Mouse (Mus musculus) duodenum, adult 2 months (tissue): ENCODE measurements around the gene 1190007I07Rik. TPM values are rescaled to one million over a fixed set of nuclear protein-coding genes. Genes with fewer than 3 reads are reported as not detected.

Source experiments
- polyA plus RNA-seq: library from polyadenylated mRNA; depleted of rRNA; stranded (reverse); fragments of >200 nt; gene quantifications from 2 replicates; pipeline ENCODE4 v1.2.3, GENCODE M21; 2012; ENCODE audit warnings: low replicate concordance; rRNA removed

The 1190007I07Rik gene
- 37.3 and 65.4 TPM in 2 replicates for polyA plus RNA-seq

DNA sequence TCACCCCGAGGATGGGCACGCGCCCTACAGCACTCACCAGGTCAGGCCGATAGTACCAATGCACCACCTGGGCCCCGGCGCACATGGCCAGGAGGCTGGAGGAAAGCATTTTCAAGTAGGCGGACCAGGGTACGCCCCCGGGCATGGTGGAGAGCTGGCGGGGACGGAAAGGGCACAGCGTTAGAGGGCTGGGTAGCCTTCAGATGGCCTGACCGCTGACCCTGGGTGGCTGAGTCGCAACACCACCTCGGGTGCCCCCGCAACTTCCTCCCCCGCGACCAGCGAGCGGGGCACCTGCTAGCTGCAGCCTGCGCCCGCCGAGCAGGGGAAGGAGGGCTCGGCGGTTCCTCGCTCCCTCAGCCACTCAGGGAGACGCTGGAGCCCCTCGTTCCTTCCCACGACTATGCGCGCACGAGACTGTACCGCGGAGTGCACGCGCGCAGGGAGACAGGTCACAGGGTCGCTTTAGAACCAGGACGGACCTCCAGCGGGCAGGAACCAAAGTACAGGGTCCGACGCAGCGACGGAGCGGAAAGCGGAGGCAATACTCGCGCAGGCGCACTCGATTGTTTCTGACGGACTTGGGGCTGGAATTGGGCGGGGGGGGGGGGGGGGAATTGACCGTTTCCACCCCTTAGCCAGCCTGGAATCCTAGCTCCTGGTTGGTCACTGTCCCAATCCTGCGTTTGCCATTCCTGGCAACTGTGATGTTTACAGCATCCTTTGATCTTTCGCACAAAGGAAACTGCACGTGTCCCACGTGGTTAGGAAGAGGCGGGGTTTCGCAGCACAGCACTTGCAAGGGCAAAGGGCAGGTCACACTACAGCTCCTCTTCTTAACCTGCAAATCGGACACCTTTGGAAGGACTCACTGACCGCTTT, at the start of gene 1190007I07Rik:
Gene 1190007I07Rik, minus strand, starts transcription at position 558 of the 882 bp plus-strand sequence.

GRCm38 (mm10) chr10:82629586-82630255, 6.7 kb upstream of the 1190007I07Rik start, which contains the start of gene Tdg:
Gene Tdg (plus strand): TSS chr10:82629828.

Other genes with a start within 250 kb of the 1190007I07Rik start
- gene Gm1553, start 130.6 kb downstream of the 1190007I07Rik start, polyA plus RNA-seq: not detected in 2 replicates
- 11.5 and 16.3 TPM in 2 replicates for gene Tdg, start 6.6 kb upstream of the 1190007I07Rik start, polyA plus RNA-seq
- gene Glt8d2, start 67.4 kb upstream of the 1190007I07Rik start, polyA plus RNA-seq: 0.21 and 0.26 TPM in 2 replicates
- gene Hcfc2, start 72.9 kb upstream of the 1190007I07Rik start, polyA plus RNA-seq: 1.7 and 1.8 TPM in 2 replicates
- 3.9 and 5.2 TPM in 2 replicates for gene Nfyb, start 140.9 kb upstream of the 1190007I07Rik start, polyA plus RNA-seq
- 92.6 and 99.3 TPM in 2 replicates for gene Txnrd1, start 210.7 kb upstream of the 1190007I07Rik start, polyA plus RNA-seq
- 0.32 and 0.44 TPM in 2 replicates for gene Eid3, start 243.4 kb upstream of the 1190007I07Rik start, polyA plus RNA-seq